Mouse (Mus musculus) erythroblast, embryonic 14.5 days (primary cell): ENCODE measurements around the gene Gm45837. TPM values are rescaled to one million over a fixed set of nuclear protein-coding genes. Genes with fewer than 3 reads are reported as not detected.

Source experiments
- H3K27me3 ChIP-seq: 2 replicates; pipeline ENCODE4 v1.6.1; 2012; ENCODE audit warnings: inconsistent platforms; ENCODE audit not compliant: control insufficient read depth
- H3K36me3 ChIP-seq: 2 replicates; pipeline ENCODE4 v1.6.1; 2012; ENCODE audit warnings: mild to moderate bottlenecking, inconsistent platforms; ENCODE audit not compliant: control insufficient read depth
- H3K4me1 ChIP-seq: 2 replicates; pipeline ENCODE4 v1.6.1; 2012; ENCODE audit warnings: inconsistent platforms; ENCODE audit not compliant: control insufficient read depth
- H3K4me3 ChIP-seq: replicated peaks from 2 replicates; pipeline ENCODE3; 2012; ENCODE audit warnings: moderate library complexity, mild to moderate bottlenecking, inconsistent platforms
- H3K9me3 ChIP-seq: 2 replicates; pipeline ENCODE4 v1.6.1; 2012; ENCODE audit warnings: low read length, inconsistent platforms, mixed read lengths; ENCODE audit not compliant: control insufficient read depth
- GATA1 ChIP-seq: IDR thresholded peaks from 2 replicates; pipeline ENCODE4 v1.6.1; 2012; ENCODE audit warnings: low read length, inconsistent platforms, mixed read lengths
- TAL1 ChIP-seq: IDR thresholded peaks from 3 replicates; pipeline ENCODE4 v1.6.1; 2012; ENCODE audit warnings: low read length, inconsistent platforms, mixed read lengths
- polyA plus RNA-seq: library from polyadenylated mRNA; stranded (reverse); fragments of >175 nt; gene quantifications from 2 replicates; pipeline ENCODE4 v1.2.3, GENCODE M21; 2012

The Gm45837 gene
- polyA plus RNA-seq, 1 experiment: not detected

GRCm38 (mm10) chr7:101458278-101458781 is 47.6 kb downstream of the Gm45837 start:
- H3K4me3 ChIP-seq: no peak overlapping the region
- no peaks in the 10 kb centered on the region for H3K36me3 ChIP-seq
- H3K9me3 ChIP-seq: no peaks in the 10 kb centered on the region
- TF ChIP-seq GATA1 (no peak), TAL1 (no peak)
- peaks cover 13% of the 10 kb centered on the region for H3K27me3 ChIP-seq
- no peaks in the 10 kb centered on the region for H3K4me1 ChIP-seq

- TF ChIP-seq GATA1 (no peak), TAL1 (no peak)
- Histone ChIP-seq H3K27me3 (peaks cover 6% of the 10 kb centered on the region), H3K9me3 (no peaks in the 10 kb centered on the region), H3K36me3 (no peaks in the 10 kb centered on the region), H3K4me3 (no peak overlapping the region), H3K4me1 (no peaks in the 10 kb centered on the region)
Measured at GRCm38 (mm10) chr7:101459305-101459813, 48.7 kb downstream of the Gm45837 start.

GRCm38 (mm10) chr7:101459923-101460607 is 49.4 kb downstream of the Gm45837 start:
- no peaks in the 10 kb centered on the region for H3K4me1 ChIP-seq
- no peak for TF ChIP-seq GATA1
- no peak for TF ChIP-seq TAL1
- H3K36me3 ChIP-seq: no peaks in the 10 kb centered on the region
- no peaks in the 10 kb centered on the region for H3K9me3 ChIP-seq
- no peak overlapping the region for H3K4me3 ChIP-seq
- peaks cover 6% of the 10 kb centered on the region for H3K27me3 ChIP-seq

DNA sequence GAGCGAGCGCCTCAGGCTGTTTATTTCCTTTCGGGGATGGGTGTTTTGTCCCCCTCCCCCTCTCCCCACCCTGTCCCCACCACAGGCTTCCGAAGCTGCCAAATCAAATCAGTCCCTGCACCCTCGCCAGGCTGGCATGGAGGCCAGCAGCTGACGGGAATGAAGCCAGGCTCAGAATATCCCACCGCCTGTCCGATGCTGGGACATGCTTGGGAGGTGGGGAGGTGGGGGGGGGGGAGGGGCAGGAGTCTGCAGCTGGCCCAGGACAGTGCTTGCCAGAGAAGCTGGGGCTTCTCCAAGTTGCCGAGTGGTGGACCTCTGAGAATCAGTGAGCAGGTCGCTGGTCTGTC is 49.9 kb downstream of the Gm45837 start:
- Histone ChIP-seq H3K9me3 (no peaks in the 10 kb centered on the region), H3K4me1 (no peaks in the 10 kb centered on the region), H3K36me3 (no peaks in the 10 kb centered on the region), H3K4me3 (no peak overlapping the region), H3K27me3 (peaks cover 5% of the 10 kb centered on the region)
- TF ChIP-seq TAL1 (no peak), GATA1 (no peak)

- no peak for TF ChIP-seq GATA1
- TF ChIP-seq TAL1: no peak
- no peaks in the 10 kb centered on the region for H3K36me3 ChIP-seq
- no peak overlapping the region for H3K4me3 ChIP-seq
- no peaks in the 10 kb centered on the region for H3K27me3 ChIP-seq
- no peaks in the 10 kb centered on the region for H3K9me3 ChIP-seq
- H3K4me1 ChIP-seq: no peaks in the 10 kb centered on the region
Measured at GRCm38 (mm10) chr7:101461571-101461970, 50.9 kb downstream of the Gm45837 start.

DNA sequence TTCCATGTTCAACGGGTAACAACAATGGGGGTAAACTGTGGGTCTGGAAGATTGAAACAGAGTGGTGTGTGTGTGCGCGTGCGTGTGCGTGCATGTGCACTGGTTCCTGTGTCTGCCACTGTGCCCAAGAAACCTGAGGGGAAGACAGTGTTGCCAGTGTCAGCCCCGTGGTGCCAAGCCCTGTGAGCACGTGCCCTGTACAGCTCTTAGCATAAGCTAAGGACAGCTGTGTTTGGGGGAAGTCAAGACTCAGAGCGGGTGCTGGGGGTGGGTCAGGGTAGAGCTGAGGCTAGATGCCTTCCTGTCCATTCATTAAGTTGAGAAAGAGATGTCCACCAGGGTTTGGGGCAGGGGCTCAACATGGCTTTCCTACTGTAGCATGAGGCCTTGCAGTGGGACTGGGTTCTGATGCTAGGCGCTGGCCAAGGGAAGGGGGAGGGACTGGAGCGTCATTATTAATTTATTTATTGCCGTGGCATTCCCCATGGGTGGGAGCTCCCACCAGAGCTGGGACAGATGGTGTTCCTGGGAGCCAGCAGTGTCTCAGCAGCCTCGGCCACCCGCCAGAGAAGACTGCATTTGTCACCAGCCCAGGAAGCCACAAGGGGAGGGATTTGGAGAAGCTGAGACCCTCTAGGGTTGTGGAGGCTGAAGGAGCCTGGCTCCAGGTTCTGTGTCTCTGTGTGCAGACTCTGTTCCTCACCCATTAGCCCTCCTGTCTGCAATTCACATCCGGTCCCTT is 51.8 kb downstream of the Gm45837 start:
- Histone ChIP-seq H3K4me3 (no peak overlapping the region), H3K9me3 (no peaks in the 10 kb centered on the region), H3K27me3 (no peaks in the 10 kb centered on the region), H3K4me1 (no peaks in the 10 kb centered on the region), H3K36me3 (no peaks in the 10 kb centered on the region)
- TF ChIP-seq TAL1 (no peak), GATA1 (no peak)

DNA sequence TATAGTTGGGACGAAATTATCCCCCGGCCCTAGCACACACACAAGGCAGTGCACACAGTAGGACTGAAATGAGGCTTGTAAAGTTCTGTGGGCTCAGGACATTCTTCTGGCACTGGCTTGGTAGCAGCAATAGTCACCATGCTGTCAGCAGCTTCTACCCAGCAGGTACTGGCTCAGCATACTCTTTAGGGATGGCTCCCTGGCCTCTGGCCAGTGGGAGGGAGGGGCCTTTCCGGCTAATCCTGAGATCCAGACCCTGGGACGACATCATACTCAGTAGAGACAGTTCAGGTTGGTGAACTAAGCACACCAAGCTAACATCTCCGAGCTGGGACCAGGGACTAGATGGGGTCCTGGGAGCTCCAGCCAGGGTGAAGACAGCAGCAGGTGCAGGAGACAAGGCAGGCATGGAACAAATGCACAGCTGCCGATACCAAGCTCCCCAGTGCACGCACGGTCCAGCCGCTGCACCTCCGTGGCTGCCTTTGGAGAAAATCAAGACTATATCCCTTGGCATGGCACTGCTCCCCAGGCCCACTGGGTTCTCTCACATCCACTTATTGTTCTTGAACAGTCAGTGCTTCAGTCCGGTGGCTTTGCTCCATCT is 53.1 kb downstream of the Gm45837 start:
- H3K36me3 ChIP-seq: no peaks in the 10 kb centered on the region
- H3K4me1 ChIP-seq: no peaks in the 10 kb centered on the region
- H3K4me3 ChIP-seq: no peak overlapping the region
- H3K9me3 ChIP-seq: no peaks in the 10 kb centered on the region
- no peaks in the 10 kb centered on the region for H3K27me3 ChIP-seq
- no peak for TF ChIP-seq GATA1
- no peak for TF ChIP-seq TAL1

- no peaks in the 10 kb centered on the region for H3K36me3 ChIP-seq
- H3K4me1 ChIP-seq: no peaks in the 10 kb centered on the region
- H3K4me3 ChIP-seq: no peak overlapping the region
- TF ChIP-seq TAL1 (no peak), GATA1 (no peak)
- H3K9me3 ChIP-seq: no peaks in the 10 kb centered on the region
- H3K27me3 ChIP-seq: no peaks in the 10 kb centered on the region
Measured at GRCm38 (mm10) chr7:101464927-101465326, 54.2 kb downstream of the Gm45837 start.

GRCm38 (mm10) chr7:101465392-101465791 is 54.7 kb downstream of the Gm45837 start:
- no peaks in the 10 kb centered on the region for H3K36me3 ChIP-seq
- no peaks in the 10 kb centered on the region for H3K9me3 ChIP-seq
- no peak overlapping the region for H3K4me3 ChIP-seq
- TF ChIP-seq TAL1 (no peak), GATA1 (no peak)
- H3K27me3 ChIP-seq: no peaks in the 10 kb centered on the region
- no peaks in the 10 kb centered on the region for H3K4me1 ChIP-seq
